Mouse (Mus musculus) kidney, embryonic 15.5 days (tissue): ENCODE data around the gene Gm1123. TPM values are rescaled to one million over a fixed set of nuclear protein-coding genes. Genes with fewer than 3 reads are reported as not detected.

ENCODE experiments used
- ATAC-seq: fragments of 200-750 bp; cut with Nextera tagmentation; replicated peaks from 2 replicates; pipeline ENCODE4 v1.8.0; 2017; ENCODE audit warnings: moderate TSS enrichment; ENCODE audit not compliant: low FRiP score
- H3K27ac ChIP-seq: fragments of 300-500 bp; sonication (generic); 2 replicates; pipeline ENCODE4 v1.5.1; 2015; ENCODE audit warnings: mild to moderate bottlenecking, inconsistent platforms
- H3K27me3 ChIP-seq: fragments of 300-500 bp; sonication (generic); 2 replicates; pipeline ENCODE4 v1.6.1; 2015; ENCODE audit warnings: inconsistent platforms
- H3K36me3 ChIP-seq: fragments of 300-500 bp; sonication (generic); 2 replicates; pipeline ENCODE4 v1.6.1; 2015; ENCODE audit warnings: inconsistent platforms
- H3K4me1 ChIP-seq: fragments of 300-500 bp; sonication (generic); 2 replicates; pipeline ENCODE4 v1.6.1; 2015; ENCODE audit warnings: inconsistent platforms
- H3K4me2 ChIP-seq: fragments of 300-500 bp; sonication (generic); 2 replicates; pipeline ENCODE4 v1.6.1; 2015; ENCODE audit warnings: moderate library complexity, mild to moderate bottlenecking, inconsistent platforms
- H3K4me3 ChIP-seq: fragments of 300-500 bp; sonication (generic); replicated peaks from 2 replicates; pipeline ENCODE4 v1.5.1; 2015; ENCODE audit warnings: mild to moderate bottlenecking, inconsistent platforms
- H3K9ac ChIP-seq: fragments of 300-500 bp; sonication (generic); 2 replicates; pipeline ENCODE4 v1.6.1; 2015; ENCODE audit warnings: mild to moderate bottlenecking, inconsistent platforms
- H3K9me3 ChIP-seq: fragments of 300-500 bp; sonication (generic); replicated peaks from 2 replicates; pipeline ENCODE4 v1.6.1; 2016; ENCODE audit warnings: inconsistent platforms
- WGBS: fragments of 180-500 bp; shearing (Covaris S2); methylation state at CpG from one replicate; pipeline ENCODE4 v1.1.7; 2015; ENCODE audit warnings: mixed read lengths; 5-methylcytosine and 5-hydroxymethylcytosine counted together
- polyA plus RNA-seq: library from polyadenylated mRNA; unstranded; fragments of >200 nt; fragmentation: Nextera tagmentation; extraction: Ambion mirVana; gene quantifications from 2 replicates; pipeline ENCODE4 v1.2.1, GENCODE M21; 2015

Gene Gm1123
- polyA plus RNA-seq, 1 experiment from 2014 or later = 0.17 TPM

DNA sequence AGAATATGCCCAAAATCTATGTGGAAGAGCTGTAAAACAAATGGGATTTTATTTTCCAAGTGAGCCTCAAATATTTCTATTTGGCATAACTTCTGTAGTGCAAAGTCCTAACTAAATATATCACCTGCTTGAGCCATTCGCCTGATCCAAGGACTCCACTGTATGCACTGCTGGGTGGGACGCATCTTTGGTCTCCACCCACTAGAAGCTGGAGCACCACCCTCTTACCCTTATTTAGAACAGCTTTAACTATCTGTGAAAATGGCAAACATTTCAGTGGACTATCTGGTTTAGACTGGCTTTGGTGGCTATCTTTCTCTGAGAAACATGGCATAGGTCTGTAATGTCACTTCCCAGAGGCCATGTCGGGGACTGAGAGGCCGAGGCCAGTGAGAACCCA, 7.1 kb upstream of the Gm1123 start:
- Histone ChIP-seq H3K9me3 (no peaks in the 10 kb centered on the region), H3K4me1 (no peaks in the 10 kb centered on the region), H3K36me3 (0 out of 2 replicates have a peak, but pooled peaks cover 2% of the 10 kb centered on the region), H3K27me3 (no peaks in the 10 kb centered on the region), H3K4me3 (no peak overlapping the region), H3K27ac (no peak overlapping the region), H3K4me2 (no peak overlapping the region), H3K9ac (no peak overlapping the region)
- no peak for ATAC-seq
- WGBS = 87% methylated on average over 4 of the region's 4 CpGs

DNA sequence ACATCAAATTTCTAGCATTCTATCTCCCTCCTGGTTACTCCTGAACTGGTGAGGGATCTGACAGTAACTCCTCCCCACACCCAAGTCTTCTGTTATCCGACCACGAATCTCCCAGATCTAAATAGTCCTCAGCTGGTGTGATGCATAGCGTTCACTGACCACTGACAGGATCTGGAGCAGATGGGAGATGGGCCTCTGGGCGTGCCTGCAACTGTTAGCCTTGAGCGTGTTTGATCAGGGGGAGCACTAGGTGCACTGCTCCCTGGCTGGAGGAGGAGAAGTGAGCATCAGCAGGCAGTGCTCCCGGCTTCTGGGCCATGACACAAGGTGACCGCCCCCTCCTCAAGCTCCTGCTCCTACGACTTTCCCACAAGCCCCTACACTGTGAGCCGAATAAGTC, 6.5 kb upstream of the Gm1123 start:
- Histone ChIP-seq H3K27me3 (no peaks in the 10 kb centered on the region), H3K9ac (no peak overlapping the region), H3K27ac (no peak overlapping the region), H3K9me3 (no peaks in the 10 kb centered on the region), H3K4me3 (no peak overlapping the region), H3K36me3 (0 out of 2 replicates have a peak, but pooled peaks cover 2% of the 10 kb centered on the region), H3K4me1 (no peaks in the 10 kb centered on the region), H3K4me2 (no peak overlapping the region)
- 67% methylated on average over 9 of the region's 9 CpGs for WGBS
- ATAC-seq = no peak

DNA sequence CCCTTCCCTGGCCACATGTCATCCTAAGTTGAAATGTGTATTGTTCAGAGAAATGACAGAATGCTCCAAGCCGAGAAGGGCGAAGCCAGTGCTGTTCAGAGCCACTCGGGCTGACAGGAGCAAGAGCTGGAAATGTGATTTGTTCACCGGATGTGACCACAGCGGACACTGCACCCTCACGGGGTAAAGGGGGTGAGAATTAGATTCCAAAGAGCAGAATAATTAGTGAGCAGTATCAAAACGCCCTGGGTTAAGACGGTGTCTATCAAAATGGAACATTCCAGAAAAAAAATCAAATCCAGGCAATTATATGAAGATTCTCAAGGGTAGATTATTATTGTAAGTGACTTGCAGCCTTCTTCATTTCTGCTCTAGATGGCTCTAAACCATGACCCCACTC, 1.4 kb downstream of the Gm1123 start:
- no peak for ATAC-seq
- Histone ChIP-seq H3K4me3 (no peak overlapping the region), H3K36me3 (no peaks in the 10 kb centered on the region), H3K27ac (no peak overlapping the region), H3K9me3 (no peaks in the 10 kb centered on the region), H3K27me3 (no peaks in the 10 kb centered on the region), H3K9ac (no peak overlapping the region), H3K4me2 (no peak overlapping the region), H3K4me1 (no peaks in the 10 kb centered on the region)
- 89% methylated on average over 8 of the region's 8 CpGs for WGBS

DNA sequence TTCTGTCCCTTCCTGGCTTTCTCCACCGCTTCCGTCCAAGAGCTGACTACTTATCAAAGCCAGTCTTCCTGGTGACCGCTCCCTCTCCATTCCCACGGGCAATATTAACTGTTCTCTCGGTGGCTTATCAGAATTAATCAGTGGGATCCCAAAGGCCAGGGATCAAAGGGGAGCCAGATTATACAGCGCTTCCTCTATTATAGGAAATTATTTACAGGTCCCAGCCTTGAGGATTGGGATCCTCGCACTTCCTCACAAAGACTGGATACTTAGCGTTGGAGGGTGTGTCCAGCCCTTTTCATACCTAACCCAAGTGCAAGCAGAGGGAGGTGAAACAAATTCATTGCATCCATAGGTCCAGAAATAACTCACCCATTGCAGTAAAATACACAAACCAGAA, 3.5 kb downstream of the Gm1123 start:
- 61% methylated on average over 8 of the region's 8 CpGs for WGBS
- ATAC-seq = no peak
- H3K9ac ChIP-seq = no peak overlapping the region
- H3K4me3 ChIP-seq = no peak overlapping the region
- H3K27me3 ChIP-seq = no peaks in the 10 kb centered on the region
- no peaks in the 10 kb centered on the region for H3K4me1 ChIP-seq
- no peak overlapping the region for H3K4me2 ChIP-seq
- H3K36me3 ChIP-seq = no peaks in the 10 kb centered on the region
- no peaks in the 10 kb centered on the region for H3K9me3 ChIP-seq
- H3K27ac ChIP-seq = no peak overlapping the region

DNA sequence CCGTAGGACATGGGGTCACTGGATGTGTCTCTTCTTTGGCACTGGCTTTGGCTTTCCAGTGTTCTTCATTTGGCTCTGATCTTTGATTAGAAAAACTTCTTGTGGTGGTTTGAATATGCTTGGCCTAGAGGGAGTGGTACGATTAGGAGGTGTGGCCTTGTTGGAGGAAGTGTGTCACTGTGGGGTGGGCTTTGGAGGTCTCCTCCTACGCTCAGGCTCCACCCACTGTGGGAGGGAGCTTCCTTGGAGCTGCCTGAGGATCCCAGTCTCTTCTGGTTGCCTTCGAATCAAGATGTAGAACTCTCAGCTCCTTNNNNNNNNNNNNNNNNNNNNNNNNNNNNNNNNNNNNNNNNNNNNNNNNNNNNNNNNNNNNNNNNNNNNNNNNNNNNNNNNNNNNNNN, 13.8 kb downstream of the Gm1123 start:
- Histone ChIP-seq H3K4me3 (no peak overlapping the region), H3K27me3 (no peaks in the 10 kb centered on the region), H3K9ac (no peak overlapping the region), H3K4me1 (no peaks in the 10 kb centered on the region), H3K9me3 (no peaks in the 10 kb centered on the region), H3K36me3 (no peaks in the 10 kb centered on the region), H3K4me2 (no peak overlapping the region), H3K27ac (no peak overlapping the region)
- no peak for ATAC-seq
- WGBS = 86% methylated on average over 4 of the region's 4 CpGs

DNA sequence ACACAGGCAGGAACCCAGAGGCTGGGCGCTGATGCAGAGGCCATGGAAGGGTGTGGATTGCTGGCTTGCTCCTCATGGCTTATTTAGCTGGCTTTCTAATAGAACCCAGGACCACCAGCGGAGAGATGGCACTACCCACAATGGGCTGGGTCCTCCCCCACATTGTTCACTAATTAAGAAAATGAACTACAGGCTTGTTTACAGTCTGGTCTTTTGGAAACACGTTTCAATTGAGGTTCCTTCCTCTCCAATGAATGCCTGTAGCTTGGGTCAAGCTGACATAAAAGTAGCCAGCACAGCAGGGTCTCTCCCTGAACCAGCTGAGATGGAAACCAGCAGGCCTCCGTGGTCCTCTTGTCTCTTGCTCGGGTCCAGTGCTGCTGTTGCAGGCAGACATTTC, 14.3 kb downstream of the Gm1123 start:
- Histone ChIP-seq H3K4me1 (no peaks in the 10 kb centered on the region), H3K27me3 (no peaks in the 10 kb centered on the region), H3K9me3 (no peaks in the 10 kb centered on the region), H3K27ac (no peak overlapping the region), H3K9ac (no peak overlapping the region), H3K4me2 (no peak overlapping the region), H3K36me3 (no peaks in the 10 kb centered on the region), H3K4me3 (no peak overlapping the region)
- WGBS = 40% methylated on average over 5 of the region's 5 CpGs
- ATAC-seq = no peak

DNA sequence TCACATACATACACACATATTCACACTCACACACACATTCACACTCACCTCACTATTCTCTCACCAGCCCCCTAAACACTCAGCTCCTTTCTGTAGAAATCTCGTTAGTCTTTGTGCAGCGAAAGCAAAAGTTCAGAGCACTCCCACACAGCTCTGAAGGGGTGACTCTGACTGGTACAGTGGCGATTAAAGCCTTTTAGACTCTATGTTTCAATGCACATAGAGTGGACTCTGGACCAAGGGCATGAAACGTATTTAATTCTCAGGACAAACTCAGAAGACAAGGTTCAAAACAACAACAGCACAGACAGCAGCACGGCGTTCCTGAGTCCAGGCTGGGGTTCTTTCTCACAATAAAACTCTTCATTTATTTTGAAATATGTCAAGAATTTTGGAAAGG, 17.8 kb downstream of the Gm1123 start:
- Histone ChIP-seq H3K27me3 (no peaks in the 10 kb centered on the region), H3K4me2 (no peak overlapping the region), H3K4me1 (no peaks in the 10 kb centered on the region), H3K27ac (no peak overlapping the region), H3K9me3 (no peaks in the 10 kb centered on the region), H3K4me3 (no peak overlapping the region), H3K9ac (no peak overlapping the region), H3K36me3 (no peaks in the 10 kb centered on the region)
- 63% methylated on average over 6 of the region's 6 CpGs for WGBS
- ATAC-seq = peak; percentile 46; the same call in 1 of the 2 replicates

DNA sequence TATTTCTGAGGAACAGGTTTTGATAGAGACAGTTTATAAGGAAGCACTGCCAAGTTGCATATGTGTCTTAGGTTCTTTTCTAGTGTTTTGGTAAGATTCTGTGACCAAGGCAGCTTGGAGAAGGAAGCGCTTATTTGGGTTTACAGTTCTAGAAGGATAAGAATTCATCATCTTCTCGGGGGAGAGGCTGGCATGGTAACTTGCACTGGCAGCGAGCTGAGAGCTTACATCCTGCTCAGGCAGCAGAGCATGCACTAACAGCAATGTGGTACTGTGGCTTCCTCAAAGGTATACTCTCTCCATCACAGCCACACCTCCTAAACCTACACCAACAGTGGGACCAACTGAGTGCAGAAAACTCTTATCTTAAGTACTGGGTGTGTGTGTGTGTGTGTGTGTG, 18.8 kb downstream of the Gm1123 start:
- Histone ChIP-seq H3K9ac (no peak overlapping the region), H3K9me3 (no peaks in the 10 kb centered on the region), H3K36me3 (no peaks in the 10 kb centered on the region), H3K4me1 (no peaks in the 10 kb centered on the region), H3K27ac (no peak overlapping the region), H3K27me3 (no peaks in the 10 kb centered on the region), H3K4me3 (no peak overlapping the region), H3K4me2 (no peak overlapping the region)
- ATAC-seq = no peak
- WGBS = 62% methylated on average over 3 of the region's 3 CpGs

DNA sequence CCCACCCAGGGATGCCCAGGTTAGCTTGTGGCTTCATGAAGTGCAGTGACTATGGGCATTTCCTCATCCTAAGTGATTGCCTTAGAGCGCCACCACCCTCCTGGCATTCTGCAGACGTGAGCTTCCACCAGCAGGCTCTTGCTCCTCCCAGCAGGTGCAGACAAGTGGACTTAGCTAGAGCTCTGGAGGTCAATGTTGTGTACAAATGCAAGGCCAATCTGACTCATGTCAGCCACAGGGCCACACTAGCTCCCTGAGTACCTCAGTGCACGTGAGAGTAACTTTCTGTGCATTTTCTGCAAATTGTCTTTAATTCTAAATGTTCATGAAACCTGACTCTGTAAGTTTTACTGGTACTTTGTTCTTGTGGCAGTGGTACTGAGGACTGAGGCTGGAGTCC, 19.2 kb downstream of the Gm1123 start:
- 63% methylated on average over 3 of the region's 3 CpGs for WGBS
- H3K9ac ChIP-seq = no peak overlapping the region
- H3K27ac ChIP-seq = no peak overlapping the region
- H3K4me1 ChIP-seq = no peaks in the 10 kb centered on the region
- no peaks in the 10 kb centered on the region for H3K27me3 ChIP-seq
- no peaks in the 10 kb centered on the region for H3K9me3 ChIP-seq
- H3K4me2 ChIP-seq = no peak overlapping the region
- H3K36me3 ChIP-seq = no peaks in the 10 kb centered on the region
- ATAC-seq = no peak
- H3K4me3 ChIP-seq = no peak overlapping the region

DNA sequence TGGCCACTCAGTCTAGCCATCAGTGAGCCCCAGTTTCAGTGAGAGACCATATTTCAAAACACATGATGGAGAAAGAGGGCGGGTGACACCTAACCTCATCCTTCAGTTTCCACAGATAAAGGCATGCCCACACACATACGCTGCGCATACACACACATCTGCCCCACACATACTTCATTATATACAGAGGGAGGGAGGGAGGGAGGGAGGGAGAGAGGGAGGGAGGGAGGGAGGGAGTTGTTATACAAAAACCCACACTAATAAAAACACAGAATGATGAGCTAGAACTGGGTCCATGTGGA, 25.7 kb downstream of the Gm1123 start:
- Histone ChIP-seq H3K4me2 (no peak overlapping the region), H3K27ac (no peak overlapping the region), H3K4me3 (no peak overlapping the region), H3K36me3 (peaks cover 6% of the 10 kb centered on the region; the same call in 1 of the 2 replicates), H3K27me3 (no peaks in the 10 kb centered on the region), H3K9me3 (0 out of 2 replicates have a peak, but pooled peaks cover 3% of the 10 kb centered on the region), H3K4me1 (no peaks in the 10 kb centered on the region), H3K9ac (no peak overlapping the region)
- 90% methylated on average over 3 of the region's 3 CpGs for WGBS
- ATAC-seq = no peak

DNA sequence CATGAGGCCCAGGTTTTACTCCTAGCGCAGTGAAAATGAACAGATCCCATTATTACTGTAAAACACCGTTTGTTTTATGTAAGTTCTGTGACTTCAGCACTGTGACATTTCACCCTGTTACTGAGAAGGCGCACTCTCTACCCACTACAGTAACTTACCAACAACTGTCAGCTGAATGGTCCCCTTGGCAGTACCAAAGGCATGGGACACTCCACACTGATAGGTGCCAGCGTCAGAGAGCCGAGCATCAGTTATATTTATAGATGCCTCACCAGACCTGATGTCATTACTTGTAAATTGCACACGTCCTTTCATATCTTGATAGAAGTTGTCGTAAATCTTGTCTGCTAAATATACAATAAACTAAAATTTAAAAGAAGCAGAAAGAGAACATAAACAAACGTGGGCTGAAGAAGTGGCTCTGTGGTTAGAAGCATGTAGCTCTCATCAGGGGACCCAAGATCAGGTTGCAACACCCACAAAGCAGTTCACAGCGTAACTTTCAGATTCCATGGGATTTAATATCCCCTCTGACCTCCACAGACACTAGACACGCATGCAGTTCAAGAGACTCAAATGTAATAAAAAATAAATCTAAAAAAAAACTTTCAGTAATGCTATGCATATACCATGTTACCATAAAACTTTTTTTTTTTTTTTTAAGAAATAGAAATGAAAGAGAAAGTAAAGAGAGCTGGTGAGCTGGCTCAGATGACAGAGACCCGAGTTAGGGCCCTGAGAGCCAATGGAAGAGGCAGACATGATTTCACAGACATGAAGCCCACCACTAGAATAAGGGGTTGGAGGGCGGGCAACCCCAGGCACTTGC, 26.2 kb downstream of the Gm1123 start:
- no peak for ATAC-seq
- Histone ChIP-seq H3K4me3 (no peak overlapping the region), H3K9ac (no peak overlapping the region), H3K27me3 (no peaks in the 10 kb centered on the region), H3K4me1 (no peaks in the 10 kb centered on the region), H3K36me3 (peaks cover 6% of the 10 kb centered on the region; the same call in 1 of the 2 replicates), H3K27ac (no peak overlapping the region), H3K4me2 (no peak overlapping the region), H3K9me3 (0 out of 2 replicates have a peak, but pooled peaks cover 3% of the 10 kb centered on the region)
- WGBS = 63% methylated on average over 12 of the region's 12 CpGs

DNA sequence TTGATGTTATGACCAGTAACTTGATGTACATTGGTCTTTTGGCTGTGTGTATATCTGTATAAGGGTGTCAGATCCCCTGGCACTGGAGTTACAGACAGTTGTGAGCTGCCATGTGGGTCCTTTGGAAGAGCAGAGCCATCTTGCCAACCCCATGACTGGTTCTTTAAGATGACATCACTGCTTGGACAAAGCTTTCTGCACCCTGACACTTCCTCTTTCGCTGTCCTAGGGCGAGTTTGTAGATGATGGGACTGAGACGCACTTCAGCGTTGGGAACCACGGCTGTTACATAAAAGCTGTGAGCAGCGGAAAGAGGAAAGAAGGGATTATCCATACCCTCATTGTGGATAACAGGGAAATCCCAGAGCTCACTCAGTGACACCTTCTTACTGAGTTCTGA, 34.2 kb downstream of the Gm1123 start:
- H3K27me3 ChIP-seq = no peaks in the 10 kb centered on the region
- H3K4me3 ChIP-seq = no peak overlapping the region
- WGBS = 94% methylated on average over 6 of the region's 6 CpGs
- H3K27ac ChIP-seq = no peak overlapping the region
- ATAC-seq = no peak
- peaks cover 35% of the 10 kb centered on the region for H3K36me3 ChIP-seq
- H3K9me3 ChIP-seq = 0 out of 2 replicates have a peak, but pooled peaks cover 3% of the 10 kb centered on the region
- no peak overlapping the region for H3K9ac ChIP-seq
- H3K4me1 ChIP-seq = no peaks in the 10 kb centered on the region
- no peak overlapping the region for H3K4me2 ChIP-seq

DNA sequence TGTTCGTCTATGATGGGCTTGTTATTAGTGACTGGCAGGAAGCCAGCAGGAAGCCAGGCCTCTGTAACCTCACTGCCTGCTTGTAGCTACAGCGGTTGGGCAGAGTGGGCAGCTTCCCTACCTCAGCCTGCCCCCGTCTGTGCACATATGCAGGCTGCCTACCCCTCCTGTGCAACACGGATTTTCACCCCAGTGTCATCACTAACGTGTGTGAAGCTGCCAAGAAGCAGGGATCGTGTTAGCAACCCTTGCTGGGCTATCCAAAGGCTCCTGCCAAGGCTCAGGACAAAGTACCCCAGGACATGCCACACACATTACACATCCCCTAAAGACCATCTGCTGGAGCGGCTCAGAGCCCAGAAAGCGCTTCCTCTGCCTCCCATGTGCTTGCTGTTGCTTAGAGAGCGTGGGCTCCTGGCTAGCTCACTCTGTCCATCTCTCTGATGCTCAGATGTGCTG, 35.6 kb downstream of the Gm1123 start:
- H3K4me3 ChIP-seq = no peak overlapping the region
- H3K4me1 ChIP-seq = no peaks in the 10 kb centered on the region
- ATAC-seq = no peak
- H3K36me3 ChIP-seq = peaks cover 35% of the 10 kb centered on the region
- H3K9me3 ChIP-seq = no peaks in the 10 kb centered on the region
- no peaks in the 10 kb centered on the region for H3K27me3 ChIP-seq
- 80% methylated on average over 9 of the region's 9 CpGs for WGBS
- H3K4me2 ChIP-seq = no peak overlapping the region
- H3K9ac ChIP-seq = no peak overlapping the region
- no peak overlapping the region for H3K27ac ChIP-seq
